Mouse (Mus musculus): ENCODE measurements at regions not wholly inside any gene's neighbourhood (a gene's known extent, or its start where the extent isn't known, plus 50 kb on each side); places are given as distances from the start of the nearest gene placed in this dataset.

- DNase-seq (ENCODE audit: low spot score in 2 of 2), result no peak
Measured at GRCm38 (mm10) chr1:26573798-26574450, 113.3 kb downstream of the 4931408C20Rik start.

DNA sequence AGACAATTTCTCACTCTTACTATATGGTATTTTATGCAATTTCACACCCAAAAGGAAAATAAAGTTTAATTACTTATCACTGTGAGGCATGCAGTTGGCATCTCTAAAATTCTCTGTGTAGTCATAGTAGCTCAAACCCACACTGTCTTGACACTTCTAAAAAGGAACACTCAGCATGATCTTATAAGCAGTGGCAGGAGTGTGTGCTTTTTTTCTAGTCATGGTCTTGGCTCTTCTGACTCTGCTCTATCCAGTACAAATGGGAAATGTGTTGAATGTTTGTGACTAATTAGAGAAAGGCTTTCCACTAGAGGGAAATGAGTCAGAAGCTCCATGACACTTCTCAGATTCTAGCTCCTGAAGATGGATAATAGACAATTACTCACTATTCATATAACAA, 127.8 kb downstream of the 4931408C20Rik start:
- peak in 1 of 2 experiments; percentile 7 for DNase-seq (ENCODE audit: low spot score in 2 of 2)

DNA sequence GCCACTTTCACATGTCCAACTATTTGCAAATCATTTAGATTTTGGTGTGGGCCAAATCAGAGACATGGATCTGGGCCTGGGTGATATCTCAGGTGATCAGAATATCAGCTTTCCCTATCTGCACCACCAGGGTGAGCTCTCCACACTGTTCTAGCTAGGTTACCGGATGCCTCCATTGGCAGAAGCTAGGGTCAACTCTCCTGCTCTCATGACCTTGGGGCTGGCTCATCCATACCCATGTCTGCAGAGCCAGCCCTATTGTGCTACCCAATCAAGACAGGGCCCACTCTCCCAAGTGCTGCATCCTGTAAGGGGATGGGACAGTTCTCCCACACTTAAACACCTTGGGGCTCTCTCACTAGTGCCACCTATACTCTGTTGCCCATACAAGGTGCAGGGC, 162.7 kb downstream of the 4931408C20Rik start:
- no peak for DNase-seq (ENCODE audit: low spot score in 2 of 2)

- no peak for DNase-seq (ENCODE audit: low spot score in 2 of 2)
Measured at GRCm38 (mm10) chr1:26511368-26511767, 175.9 kb downstream of the 4931408C20Rik start.
